Mouse (Mus musculus): ENCODE measurements around the gene Gm38392.
"Not testable (repeated sequence)": the region's sequence is repeated elsewhere in the genome, so short reads cannot be mapped to it uniquely, and the experiment has no call there.

Gene Gm38392

GRCm38 (mm10) chr3:88287110-88287509, at the start of gene Gm38392:
Gm38392 (minus strand) TSS chr3:88287210.
- DNase-seq (ENCODE audit: low read depth) = no peak

- peak; percentile 89 for DNase-seq (ENCODE audit: low read depth)
Observed at GRCm38 (mm10) chr3:88336058-88337013, 49.3 kb upstream of the Gm38392 start, which contains the start of the genes Tmem79 and Smg5. Tmem79 (minus strand) TSS chr3:88336148. Smg5 (plus strand) TSS chr3:88336260.

GRCm38 (mm10) chr3:88335436-88336053, 48.5 kb upstream of the Gm38392 start:
- DNase-seq (ENCODE audit: low read depth) = peak; percentile 50

GRCm38 (mm10) chr3:88334902-88335435, 48.0 kb upstream of the Gm38392 start:
- DNase-seq (ENCODE audit: low read depth) = no peak

- no peak for DNase-seq (ENCODE audit: low read depth)
Observed at GRCm38 (mm10) chr3:88334029-88334658, 47.1 kb upstream of the Gm38392 start.

- DNase-seq (ENCODE audit: low read depth) = peak; percentile 70
Observed at GRCm38 (mm10) chr3:88331282-88331681, 44.3 kb upstream of the Gm38392 start.

- DNase-seq (ENCODE audit: low read depth) = no peak
Observed at GRCm38 (mm10) chr3:88328956-88329355, 41.9 kb upstream of the Gm38392 start.

- DNase-seq (ENCODE audit: low read depth) = peak; percentile 63
Observed at GRCm38 (mm10) chr3:88324951-88325405, 38.0 kb upstream of the Gm38392 start, which contains the start of gene Glmp. Glmp (plus strand) TSS chr3:88325023.

GRCm38 (mm10) chr3:88299172-88299571, 12.2 kb upstream of the Gm38392 start:
- DNase-seq (ENCODE audit: low read depth) = no peak

- DNase-seq (ENCODE audit: low read depth) = peak; percentile 46
Observed at GRCm38 (mm10) chr3:88297321-88297851, 10.4 kb upstream of the Gm38392 start.

- DNase-seq (ENCODE audit: low read depth) = peak; percentile 98
Observed at GRCm38 (mm10) chr3:88296561-88297318, 9.7 kb upstream of the Gm38392 start, which contains the start of the genes Tsacc and Cct3. Tsacc (minus strand) TSS chr3:88296999. Cct3 (plus strand) TSS chr3:88297116.

GRCm38 (mm10) chr3:88296110-88296560, 9.1 kb upstream of the Gm38392 start:
- DNase-seq (ENCODE audit: low read depth) = peak; percentile 65

- DNase-seq (ENCODE audit: low read depth) = not testable (repeated sequence)
Observed at GRCm38 (mm10) chr3:88295272-88295671, 8.3 kb upstream of the Gm38392 start.

GRCm38 (mm10) chr3:88291970-88292369, 5.0 kb upstream of the Gm38392 start:
- DNase-seq (ENCODE audit: low read depth) = no peak

GRCm38 (mm10) chr3:88288133-88288713, 1.2 kb upstream of the Gm38392 start:
- not testable (repeated sequence) for DNase-seq (ENCODE audit: low read depth)

GRCm38 (mm10) chr3:88285565-88285895, 1.5 kb downstream of the Gm38392 start:
- DNase-seq (ENCODE audit: low read depth) = not testable (repeated sequence)

- DNase-seq (ENCODE audit: low read depth) = not testable (repeated sequence)
Observed at GRCm38 (mm10) chr3:88284815-88285564, 2.0 kb downstream of the Gm38392 start.

GRCm38 (mm10) chr3:88281141-88281916, 5.7 kb downstream of the Gm38392 start:
- not testable (repeated sequence) for DNase-seq (ENCODE audit: low read depth)

GRCm38 (mm10) chr3:88280035-88280434, 7.0 kb downstream of the Gm38392 start:
- DNase-seq (ENCODE audit: low read depth) = no peak
